Mouse (Mus musculus): ENCODE data around the gene Aox1.
"Not testable (repeated sequence)": the region's sequence is repeated elsewhere in the genome, so short reads cannot be mapped to it uniquely, and the experiment has no call there.

The Aox1 gene

GRCm38 (mm10) chr1:58027707-58028106 is 2.0 kb upstream of the Aox1 start:
- TF ChIP-seq NANOG (IDR thresholded peaks at IDR 0.05; ENCODE audit: borderline replicate concordance, low read length) (no peak), POU5F1 (IDR thresholded peaks at IDR 0.05; ENCODE audit: borderline replicate concordance, low read length) (no peak), CTCF (conservative IDR thresholded peaks at IDR 0.05; ENCODE audit: low read length) (no peak)
- no peak overlapping the region for H3K4me3 ChIP-seq (replicated peaks; ENCODE audit: low read length)
- H3K9me3 ChIP-seq (ENCODE audit: low read length), result no peaks in the 10 kb centered on the region
- H3K4me1 ChIP-seq (replicated peaks; ENCODE audit: low read depth, low read length), result peaks cover 42% of the 10 kb centered on the region
- no peaks in the 10 kb centered on the region for H3K27me3 ChIP-seq (ENCODE audit: insufficient read depth, low read length)
- H3K36me3 ChIP-seq (ENCODE audit: insufficient read depth, low read length), result peaks cover 49% of the 10 kb centered on the region

- no peak for TF ChIP-seq CTCF (conservative IDR thresholded peaks at IDR 0.05; ENCODE audit: low read length)
- no peak for TF ChIP-seq POU5F1 (IDR thresholded peaks at IDR 0.05; ENCODE audit: borderline replicate concordance, low read length)
- TF ChIP-seq NANOG (IDR thresholded peaks at IDR 0.05; ENCODE audit: borderline replicate concordance, low read length), result no peak
- peaks cover 53% of the 10 kb centered on the region for H3K4me1 ChIP-seq (replicated peaks; ENCODE audit: low read depth, low read length)
- H3K27me3 ChIP-seq (ENCODE audit: insufficient read depth, low read length), result no peaks in the 10 kb centered on the region
- H3K36me3 ChIP-seq (ENCODE audit: insufficient read depth, low read length), result peaks cover 25% of the 10 kb centered on the region
- H3K4me3 ChIP-seq (replicated peaks; ENCODE audit: low read length), result peak overlapping the region; percentile 66
- no peaks in the 10 kb centered on the region for H3K9me3 ChIP-seq (ENCODE audit: low read length)
Observed at GRCm38 (mm10) chr1:58030156-58030871, 583 bp downstream of the Aox1 start.

- TF ChIP-seq CTCF (conservative IDR thresholded peaks at IDR 0.05; ENCODE audit: low read length) (peak; percentile 96), NANOG (IDR thresholded peaks at IDR 0.05; ENCODE audit: borderline replicate concordance, low read length) (no peak), POU5F1 (IDR thresholded peaks at IDR 0.05; ENCODE audit: borderline replicate concordance, low read length) (no peak)
- no peaks in the 10 kb centered on the region for H3K9me3 ChIP-seq (ENCODE audit: low read length)
- peaks cover 51% of the 10 kb centered on the region for H3K4me1 ChIP-seq (replicated peaks; ENCODE audit: low read depth, low read length)
- H3K4me3 ChIP-seq (replicated peaks; ENCODE audit: low read length), result peak overlapping the region; percentile 66; the same call in 1 of the 2 replicates
- H3K27me3 ChIP-seq (ENCODE audit: insufficient read depth, low read length), result no peaks in the 10 kb centered on the region
- peaks cover 17% of the 10 kb centered on the region for H3K36me3 ChIP-seq (ENCODE audit: insufficient read depth, low read length)
Observed at GRCm38 (mm10) chr1:58031160-58031769, 1.5 kb downstream of the Aox1 start.

- H3K27me3 ChIP-seq (ENCODE audit: insufficient read depth, low read length); H3K36me3 ChIP-seq (ENCODE audit: insufficient read depth, low read length); H3K4me3 ChIP-seq (replicated peaks; ENCODE audit: low read length); H3K9me3 ChIP-seq (ENCODE audit: low read length): not testable (repeated sequence)
- H3K4me1 ChIP-seq (replicated peaks; ENCODE audit: low read depth, low read length), result peaks cover 15% of the 10 kb centered on the region
Observed at GRCm38 (mm10) chr1:58037306-58037705, 7.6 kb downstream of the Aox1 start.

- Histone ChIP-seq H3K9me3 (ENCODE audit: low read length) (no peaks in the 10 kb centered on the region), H3K36me3 (ENCODE audit: insufficient read depth, low read length) (no peaks in the 10 kb centered on the region), H3K4me1 (replicated peaks; ENCODE audit: low read depth, low read length) (no peaks in the 10 kb centered on the region), H3K4me3 (replicated peaks; ENCODE audit: low read length) (no peak overlapping the region), H3K27me3 (ENCODE audit: insufficient read depth, low read length) (no peaks in the 10 kb centered on the region)
- TF ChIP-seq POU5F1 (IDR thresholded peaks at IDR 0.05; ENCODE audit: borderline replicate concordance, low read length), result no peak
- TF ChIP-seq NANOG (IDR thresholded peaks at IDR 0.05; ENCODE audit: borderline replicate concordance, low read length), result no peak
- no peak for TF ChIP-seq CTCF (conservative IDR thresholded peaks at IDR 0.05; ENCODE audit: low read length)
Observed at GRCm38 (mm10) chr1:58045076-58045475, 15.3 kb downstream of the Aox1 start.

- H3K27me3 ChIP-seq (ENCODE audit: insufficient read depth, low read length), result no peaks in the 10 kb centered on the region
- no peak for TF ChIP-seq POU5F1 (IDR thresholded peaks at IDR 0.05; ENCODE audit: borderline replicate concordance, low read length)
- TF ChIP-seq NANOG (IDR thresholded peaks at IDR 0.05; ENCODE audit: borderline replicate concordance, low read length), result no peak
- no peak for TF ChIP-seq CTCF (conservative IDR thresholded peaks at IDR 0.05; ENCODE audit: low read length)
- no peaks in the 10 kb centered on the region for H3K4me1 ChIP-seq (replicated peaks; ENCODE audit: low read depth, low read length)
Observed at GRCm38 (mm10) chr1:58045546-58045945, 15.8 kb downstream of the Aox1 start.

GRCm38 (mm10) chr1:58046721-58047290 is 17.1 kb downstream of the Aox1 start:
- no peaks in the 10 kb centered on the region for H3K27me3 ChIP-seq (ENCODE audit: insufficient read depth, low read length)
- H3K4me3 ChIP-seq (replicated peaks; ENCODE audit: low read length), result no peak overlapping the region
- no peaks in the 10 kb centered on the region for H3K9me3 ChIP-seq (ENCODE audit: low read length)
- H3K36me3 ChIP-seq (ENCODE audit: insufficient read depth, low read length), result no peaks in the 10 kb centered on the region
- no peaks in the 10 kb centered on the region for H3K4me1 ChIP-seq (replicated peaks; ENCODE audit: low read depth, low read length)
- TF ChIP-seq CTCF (conservative IDR thresholded peaks at IDR 0.05; ENCODE audit: low read length), result no peak
- no peak for TF ChIP-seq POU5F1 (IDR thresholded peaks at IDR 0.05; ENCODE audit: borderline replicate concordance, low read length)
- TF ChIP-seq NANOG (IDR thresholded peaks at IDR 0.05; ENCODE audit: borderline replicate concordance, low read length), result no peak

More at GRCm38 (mm10) chr1:58045546-58045945, 15.8 kb downstream of the Aox1 start:
- Histone ChIP-seq H3K4me3 (replicated peaks; ENCODE audit: low read length) (no peak overlapping the region), H3K36me3 (ENCODE audit: insufficient read depth, low read length) (no peaks in the 10 kb centered on the region), H3K9me3 (ENCODE audit: low read length) (no peaks in the 10 kb centered on the region)

GRCm38 (mm10) chr1:58049126-58049525 is 19.4 kb downstream of the Aox1 start:
- no peaks in the 10 kb centered on the region for H3K27me3 ChIP-seq (ENCODE audit: insufficient read depth, low read length)
- H3K9me3 ChIP-seq (ENCODE audit: low read length), result no peaks in the 10 kb centered on the region
- peaks cover 7% of the 10 kb centered on the region; the same call in 1 of the 2 replicates for H3K4me1 ChIP-seq (replicated peaks; ENCODE audit: low read depth, low read length)
- H3K36me3 ChIP-seq (ENCODE audit: insufficient read depth, low read length), result no peaks in the 10 kb centered on the region
- H3K4me3 ChIP-seq (replicated peaks; ENCODE audit: low read length), result no peak overlapping the region
- TF ChIP-seq CTCF (conservative IDR thresholded peaks at IDR 0.05; ENCODE audit: low read length) (no peak), NANOG (IDR thresholded peaks at IDR 0.05; ENCODE audit: borderline replicate concordance, low read length) (no peak), POU5F1 (IDR thresholded peaks at IDR 0.05; ENCODE audit: borderline replicate concordance, low read length) (no peak)
